Mouse (Mus musculus) leukemia stem cell, adult 10-12 weeks (primary cell): ENCODE measurements around the gene Tmem165. TPM values are rescaled to one million over a fixed set of nuclear protein-coding genes. Genes with fewer than 3 reads are reported as not detected.

Experiments
- polyA plus RNA-seq: library from polyadenylated mRNA; stranded (reverse); fragments of >175 nt; gene quantifications from 2 replicates; pipeline ENCODE4 v1.2.3, GENCODE M21; 2012; ENCODE audit warnings: low replicate concordance

The Tmem165 gene
- polyA plus RNA-seq: 108 and 146 TPM in 2 replicates

DNA sequence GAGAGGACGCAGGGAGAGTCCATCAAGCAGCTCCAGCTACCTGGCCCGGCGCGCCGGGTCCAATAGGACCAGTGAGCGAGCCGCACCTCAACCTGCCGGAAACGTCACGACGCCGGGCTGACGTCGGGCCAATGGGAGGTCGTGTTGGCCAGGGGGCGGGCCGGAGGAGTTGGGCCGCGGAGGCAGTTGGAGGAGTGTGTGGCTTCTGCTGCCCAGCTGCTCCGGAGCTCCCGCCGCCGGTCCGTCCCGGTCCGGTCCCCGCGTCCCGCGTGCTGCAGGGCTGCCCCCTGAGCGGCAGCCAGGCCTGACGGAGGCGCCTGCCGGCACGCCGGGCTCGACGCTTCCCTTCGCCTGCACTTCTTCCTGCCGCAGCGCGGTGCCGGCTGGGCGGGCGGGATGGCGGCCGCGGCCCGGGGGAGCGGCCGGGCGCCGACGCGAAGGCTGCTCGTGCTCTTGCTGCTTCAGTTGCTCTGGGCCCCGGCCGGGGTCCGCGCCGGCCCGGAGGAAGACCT, at the start of gene Tmem165:
Gene Tmem165 (plus strand): TSS at position 131 of the 512 bp plus-strand sequence.

DNA sequence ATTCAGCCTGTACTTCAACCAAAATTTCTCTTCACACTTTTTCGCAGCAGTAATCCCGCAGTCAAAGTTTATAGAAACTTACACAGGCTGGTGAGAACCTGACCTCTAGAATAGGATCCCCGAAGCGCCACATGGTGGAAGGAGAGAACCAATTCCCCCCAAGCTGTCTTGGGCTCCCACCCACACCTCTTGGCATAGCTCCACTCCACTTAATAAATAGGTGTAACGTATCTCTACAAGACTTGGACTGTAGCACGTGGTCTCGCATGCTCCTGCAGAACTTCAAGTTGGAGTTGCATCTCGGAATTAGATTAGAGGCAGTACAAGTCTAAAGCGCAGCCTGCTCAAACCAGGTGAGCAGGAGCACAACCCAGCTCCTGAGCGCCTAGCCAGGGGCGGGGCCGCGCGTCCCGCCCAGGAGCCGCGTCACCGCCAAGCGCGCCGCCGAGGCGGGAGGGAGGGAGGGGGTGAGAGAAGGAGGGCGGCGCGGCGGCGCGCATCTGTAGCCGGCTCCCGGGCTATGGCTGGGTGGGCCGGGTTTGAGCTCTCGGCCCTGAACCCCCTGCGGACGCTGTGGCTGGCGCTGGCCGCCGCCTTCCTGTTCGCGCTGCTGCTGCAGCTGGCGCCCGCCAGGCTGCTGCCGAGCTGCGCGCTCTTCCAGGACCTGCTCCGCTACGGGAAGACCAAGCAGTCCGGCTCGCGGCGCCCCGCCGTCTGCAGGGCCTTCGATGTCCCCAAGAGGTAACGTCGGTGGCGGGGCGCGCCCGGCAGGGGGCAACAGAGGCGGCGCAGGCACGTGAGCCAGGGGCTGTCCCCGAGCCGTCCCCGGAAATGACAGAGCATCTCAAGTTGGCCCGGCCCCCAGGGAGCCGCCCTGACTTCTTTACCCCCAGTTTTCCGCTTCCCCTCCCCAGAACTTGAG, 43.6 kb upstream of the Tmem165 start, which contains the start of gene Srd5a3:
Gene Srd5a3 (plus strand): TSS at position 464 of the 922 bp plus-strand sequence.

Other genes starting within 250 kb of the Tmem165 start
- gene Kdr, start 205.4 kb upstream of the Tmem165 start, polyA plus RNA-seq: 0.44 and 0.46 TPM in 2 replicates
- 82.0 and 121 TPM in 2 replicates for gene Srd5a3, start 43.6 kb upstream of the Tmem165 start, polyA plus RNA-seq
- 0.54 and 0.83 TPM in 2 replicates for gene Clock, start 120.9 kb downstream of the Tmem165 start, polyA plus RNA-seq
- gene Pdcl2, start 147.3 kb downstream of the Tmem165 start, polyA plus RNA-seq: not detected in 2 replicates
- not detected in 2 replicates for gene Nmu, start 179.9 kb downstream of the Tmem165 start, polyA plus RNA-seq